Mouse (Mus musculus) MEL (cell line): Measurements from ENCODE around the gene Med13l.

Experiments used
- CHD1 ChIP-seq: IDR thresholded peaks from 2 replicates; pipeline ENCODE4 v1.6.1; 2012; ENCODE audit warnings: low read depth, mild to moderate bottlenecking, inconsistent platforms, low read length, improper control_type of control experiment
- CTCF ChIP-seq, 3 experiments: IDR thresholded peaks in 2 of 3; conservative IDR thresholded peaks in 1 of 3; 2 replicates each; pipeline ENCODE4 v1.5.1; 2011 to 2012; ENCODE audit warnings: low read length in 3 of 3, low read depth in 2 of 3, mild to moderate bottlenecking in 2 of 3, improper control_type of control experiment in 1 of 3, inconsistent platforms in 1 of 3, mixed read lengths in 1 of 3, moderate library complexity in 1 of 3; ENCODE audit not compliant: control insufficient read depth in 1 of 3, insufficient read depth in 1 of 3, poor library complexity in 1 of 3, severe bottlenecking in 1 of 3
- EP300 ChIP-seq, 2 experiments: IDR thresholded peaks; 2 replicates each; pipeline ENCODE4 v1.6.1; 2011; ENCODE audit warnings: improper control_type of control experiment in 2 of 2, low read length in 2 of 2, low read depth in 1 of 2, mild to moderate bottlenecking in 1 of 2
- KAT2A ChIP-seq: conservative IDR thresholded peaks from 2 replicates; pipeline ENCODE4 v1.6.1; 2012; ENCODE audit warnings: low read depth, low read length, improper control_type of control experiment, inconsistent platforms
- MAZ ChIP-seq: IDR thresholded peaks from 2 replicates; pipeline ENCODE4 v1.6.1; 2012; ENCODE audit warnings: low read depth, mild to moderate bottlenecking, inconsistent platforms, low read length, improper control_type of control experiment
- NELFE ChIP-seq: IDR thresholded peaks from 2 replicates; pipeline ENCODE4 v1.6.1; 2011; ENCODE audit warnings: low read depth, low read length, improper control_type of control experiment
- POLR2A ChIP-seq, 2 experiments: IDR thresholded peaks; 2 replicates each; pipeline ENCODE4 v1.6.1; 2011 to 2012; ENCODE audit warnings: low read length in 2 of 2, mild to moderate bottlenecking in 2 of 2, control low read depth in 1 of 2, improper control_type of control experiment in 1 of 2, low read depth in 1 of 2, moderate library complexity in 1 of 2; ENCODE audit not compliant: control insufficient read depth in 1 of 2, insufficient read depth in 1 of 2, poor library complexity in 1 of 2
- RAD21 ChIP-seq: IDR thresholded peaks from 2 replicates; pipeline ENCODE4 v1.6.1; 2011; ENCODE audit warnings: mild to moderate bottlenecking, low read depth, low read length, improper control_type of control experiment
- TCF12 ChIP-seq: IDR thresholded peaks from 2 replicates; pipeline ENCODE4 v1.6.1; 2014; ENCODE audit warnings: low read depth, mild to moderate bottlenecking, inconsistent platforms, low read length, improper control_type of control experiment, moderate library complexity
- USF2 ChIP-seq, 2 experiments: IDR thresholded peaks; 2 replicates each; pipeline ENCODE4 v1.6.1; 2011 to 2012; ENCODE audit warnings: improper control_type of control experiment in 2 of 2, low read length in 2 of 2, borderline replicate concordance in 1 of 2, inconsistent platforms in 1 of 2, low read depth in 1 of 2, mild to moderate bottlenecking in 1 of 2; ENCODE audit not compliant: insufficient read depth in 1 of 2
- ZKSCAN1 ChIP-seq: IDR thresholded peaks from 2 replicates; pipeline ENCODE4 v1.6.1; 2012; ENCODE audit warnings: low read depth, mild to moderate bottlenecking, inconsistent platforms, low read length, improper control_type of control experiment, moderate library complexity

- TF ChIP-seq CTCF (IDR thresholded peaks at IDR 0.05 in 2 of 3, conservative IDR thresholded peaks at IDR 0.05 in 1 of 3; ENCODE audit: control insufficient read depth in 1 of 3, insufficient read depth in 1 of 3, low read depth in 2 of 3, low read length in 3 of 3, poor library complexity in 1 of 3, severe bottlenecking in 1 of 3): no peak
- TF ChIP-seq POLR2A (IDR thresholded peaks at IDR 0.05; ENCODE audit: control insufficient read depth in 1 of 2, insufficient read depth in 1 of 2, low read depth in 1 of 2, low read length in 2 of 2, poor library complexity in 1 of 2): no peak
- TF ChIP-seq TCF12: no peak
- no peak for TF ChIP-seq ZKSCAN1
- TF ChIP-seq NELFE: no peak
- TF ChIP-seq MAZ: no peak
- TF ChIP-seq RAD21: no peak
- no peak for TF ChIP-seq USF2 (IDR thresholded peaks at IDR 0.05; ENCODE audit: borderline replicate concordance in 1 of 2, insufficient read depth in 1 of 2, low read depth in 1 of 2, low read length in 2 of 2)
- TF ChIP-seq CHD1: no peak
- no peak for TF ChIP-seq EP300 (IDR thresholded peaks at IDR 0.05; ENCODE audit: low read depth in 1 of 2, low read length in 2 of 2)
- no peak for TF ChIP-seq KAT2A
Observed at GRCm38 (mm10) chr5:118789776-118790175, 229.3 kb downstream of the Med13l start.
